Mouse (Mus musculus): ENCODE data around the gene Eef1akmt2.

GRCm38 (mm10) chr7:132894841-132895555 is 42.5 kb upstream of the Eef1akmt2 start:
- no peak for TF ChIP-seq POLR2A (IDR thresholded peaks at IDR 0.05; ENCODE audit: borderline replicate concordance, control insufficient read depth, low read depth, low read length)
- no peak for TF ChIP-seq CTCF (IDR thresholded peaks at IDR 0.05; ENCODE audit: control insufficient read depth, insufficient read depth, low read length)
